Mouse (Mus musculus) c-Kit-positive CD71-positive TER-119-negative erythroid progenitor cells, embryonic 14.5 days (primary cell): ENCODE measurements around the gene Slc44a4.

Experiments
- DNase-seq: peaks from one replicate; pipeline ENCODE4 v3.0.0-alpha.2; 2013; ENCODE audit warnings: low read depth

Gene Slc44a4

GRCm38 (mm10) chr17:34913930-34914665, at the start of gene Slc44a4:
Gene Slc44a4, plus strand, starts transcription at chr17:34914466.
- no peak for DNase-seq

DNA sequence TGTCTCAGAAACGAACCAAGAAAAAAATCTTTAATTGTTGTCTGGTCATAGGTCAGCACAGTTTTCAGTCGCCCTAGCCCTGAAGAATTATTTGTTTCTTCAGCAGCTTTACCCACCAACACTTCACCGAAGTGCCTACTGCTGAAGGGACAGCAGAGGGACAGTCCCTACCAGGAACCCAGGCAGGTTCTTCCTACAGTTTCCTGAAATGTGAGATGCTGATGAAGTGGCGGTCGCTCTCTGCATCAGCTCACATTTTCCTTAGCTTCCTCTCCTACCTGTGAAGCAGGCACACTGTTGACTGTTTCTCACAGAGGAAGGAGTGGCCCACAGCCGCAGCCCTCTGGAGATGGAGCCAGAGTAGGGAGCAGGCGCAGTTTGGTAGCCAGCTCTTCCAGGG, 48.3 kb upstream of the Slc44a4 start:
- no peak for DNase-seq

DNA sequence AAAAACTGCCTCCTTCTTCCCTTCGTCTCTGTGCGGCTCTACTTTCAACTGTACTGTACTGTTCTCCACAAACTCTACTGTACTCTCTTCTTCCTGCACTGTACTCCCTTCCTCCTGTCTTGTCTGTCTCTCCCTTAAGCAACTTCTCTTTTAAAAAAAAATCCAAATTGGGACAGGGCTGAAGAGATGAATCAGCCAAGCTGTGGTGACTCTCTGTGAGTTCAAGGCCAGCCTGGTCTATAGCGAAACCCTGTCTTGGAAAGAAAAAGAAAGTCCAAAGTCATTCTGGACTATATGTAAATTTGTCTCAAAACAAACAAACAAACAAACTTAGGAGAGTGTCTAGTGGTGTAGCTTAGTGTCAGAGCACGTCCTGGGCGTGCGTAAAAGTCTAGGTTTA, 39.9 kb upstream of the Slc44a4 start:
- DNase-seq, result no peak

- DNase-seq, result no peak
Measured at GRCm38 (mm10) chr17:34879336-34879879, 34.9 kb upstream of the Slc44a4 start, which contains the start of gene Zbtb12. Gene Zbtb12, plus strand, starts transcription at chr17:34879483.

DNA sequence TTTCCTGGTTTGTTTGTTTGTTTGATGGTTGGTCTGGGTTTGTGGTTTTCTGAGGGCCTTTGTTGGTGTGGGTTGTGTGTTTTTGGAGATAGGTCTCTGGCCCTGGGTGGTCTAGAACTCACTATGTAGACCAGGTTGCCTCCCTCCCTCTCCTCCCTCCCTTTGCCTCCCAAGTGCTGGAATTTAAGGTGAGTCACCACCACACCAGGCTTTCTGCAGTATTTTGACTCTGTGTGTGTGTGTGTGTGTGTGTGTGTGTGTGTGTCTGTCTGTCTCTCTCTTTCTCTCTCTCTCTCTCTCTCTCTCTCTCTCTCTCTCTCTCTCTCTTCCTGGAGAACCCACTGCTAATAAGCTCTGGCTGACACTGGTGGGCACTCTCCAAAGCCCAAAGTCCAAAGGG, 33.1 kb upstream of the Slc44a4 start:
- DNase-seq, result no peak

- DNase-seq, result no peak
Measured at GRCm38 (mm10) chr17:34881683-34882310, 32.5 kb upstream of the Slc44a4 start, which contains the start of gene Gm20547. Gene Gm20547, minus strand, starts transcription at chr17:34882042.

DNA sequence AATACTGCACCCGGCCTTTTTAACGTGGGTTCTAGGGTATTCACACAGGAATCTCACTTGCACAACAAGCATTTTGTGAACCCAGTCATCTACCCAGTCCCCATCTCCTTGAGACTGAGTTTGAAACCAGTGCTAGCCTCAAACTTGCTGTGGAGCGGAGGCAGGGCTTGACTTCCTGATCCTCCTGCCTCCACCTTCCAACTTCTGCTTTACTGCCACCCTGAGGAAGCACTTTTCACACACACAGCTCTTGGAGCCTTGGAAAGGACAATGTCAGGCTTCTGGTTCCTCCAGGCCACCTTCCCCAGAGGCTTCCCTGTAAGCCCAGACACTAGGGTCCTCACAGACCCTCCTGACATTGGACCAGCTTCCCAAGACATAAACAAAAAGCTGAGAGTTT, 30.9 kb upstream of the Slc44a4 start:
- no peak for DNase-seq

DNA sequence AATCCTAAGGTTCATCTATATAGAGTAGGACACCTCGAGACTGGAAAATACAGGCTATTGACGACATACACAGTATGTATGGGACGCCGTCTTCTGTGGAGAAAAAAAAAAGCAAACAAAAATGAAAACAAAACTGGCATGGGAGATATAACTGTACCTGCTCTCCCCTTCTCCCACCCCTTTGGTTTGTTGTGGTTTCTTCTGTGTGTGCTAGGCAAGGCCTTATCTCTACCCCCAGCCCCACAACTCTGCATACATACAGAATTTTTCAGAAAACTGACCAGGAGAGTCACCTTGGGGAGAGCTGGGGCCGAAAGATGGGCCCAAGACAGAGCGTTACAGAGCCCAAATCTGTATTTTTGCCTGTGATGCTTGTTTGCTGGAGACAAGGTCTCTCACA, 29.6 kb upstream of the Slc44a4 start:
- DNase-seq, result no peak

- no peak for DNase-seq
Measured at GRCm38 (mm10) chr17:34885615-34886014, 28.7 kb upstream of the Slc44a4 start.

DNA sequence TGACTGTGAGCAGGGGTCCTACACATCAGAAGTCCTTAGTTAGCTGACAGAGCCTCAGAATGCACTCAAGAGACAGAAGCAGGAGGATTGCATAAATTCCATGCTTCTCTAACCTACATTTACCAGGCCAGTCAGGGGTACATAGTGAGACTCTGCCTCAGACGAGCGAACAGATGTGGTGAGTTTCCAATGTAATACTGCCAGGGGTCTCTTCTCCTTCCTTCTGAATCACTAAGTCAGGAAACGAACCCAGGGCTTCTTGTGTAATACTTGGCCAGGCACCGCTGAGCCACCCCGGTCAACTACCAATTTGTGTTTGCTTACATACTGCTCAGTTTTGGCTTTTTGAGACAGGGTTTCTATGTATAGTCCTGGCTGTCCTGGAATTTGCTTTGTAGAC, 26.3 kb upstream of the Slc44a4 start:
- no peak for DNase-seq

- DNase-seq, result no peak
Measured at GRCm38 (mm10) chr17:34890074-34890743, 24.1 kb upstream of the Slc44a4 start.

- no peak for DNase-seq
Measured at GRCm38 (mm10) chr17:34891377-34891776, 22.9 kb upstream of the Slc44a4 start.

- DNase-seq, result no peak
Measured at GRCm38 (mm10) chr17:34893072-34893824, 21.0 kb upstream of the Slc44a4 start.

DNA sequence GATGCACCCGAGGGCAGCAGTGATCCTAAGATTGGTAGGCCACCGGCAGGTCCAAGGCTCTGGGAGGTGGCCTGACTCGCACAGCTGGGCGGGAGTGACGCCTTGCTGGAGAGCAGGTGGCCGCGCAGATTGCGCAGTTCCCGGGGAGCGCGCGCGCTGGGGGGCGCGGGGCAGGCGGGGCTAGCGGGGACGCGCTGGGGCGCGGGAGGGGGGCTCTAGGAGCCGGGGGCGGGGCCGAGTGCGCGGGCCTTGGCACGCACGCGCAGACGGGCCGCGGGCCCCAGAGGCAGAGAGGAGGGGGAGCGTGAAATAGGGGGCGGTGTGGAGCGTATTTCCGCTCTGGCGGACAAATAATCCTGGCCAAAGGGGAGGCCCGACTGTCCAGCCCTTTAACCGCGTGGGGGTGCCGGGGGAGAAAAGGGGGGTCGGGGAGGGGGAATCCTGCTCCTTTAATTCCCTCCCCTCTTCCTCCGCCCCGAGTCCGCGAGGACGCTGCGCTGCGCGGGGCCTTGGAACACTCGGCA, 20.1 kb upstream of the Slc44a4 start:
- peak; percentile 83 for DNase-seq

GRCm38 (mm10) chr17:34894801-34895530, 19.3 kb upstream of the Slc44a4 start:
- no peak for DNase-seq

- no peak for DNase-seq
Measured at GRCm38 (mm10) chr17:34895724-34896123, 18.5 kb upstream of the Slc44a4 start.

GRCm38 (mm10) chr17:34896366-34896765, 17.9 kb upstream of the Slc44a4 start:
- no peak for DNase-seq

DNA sequence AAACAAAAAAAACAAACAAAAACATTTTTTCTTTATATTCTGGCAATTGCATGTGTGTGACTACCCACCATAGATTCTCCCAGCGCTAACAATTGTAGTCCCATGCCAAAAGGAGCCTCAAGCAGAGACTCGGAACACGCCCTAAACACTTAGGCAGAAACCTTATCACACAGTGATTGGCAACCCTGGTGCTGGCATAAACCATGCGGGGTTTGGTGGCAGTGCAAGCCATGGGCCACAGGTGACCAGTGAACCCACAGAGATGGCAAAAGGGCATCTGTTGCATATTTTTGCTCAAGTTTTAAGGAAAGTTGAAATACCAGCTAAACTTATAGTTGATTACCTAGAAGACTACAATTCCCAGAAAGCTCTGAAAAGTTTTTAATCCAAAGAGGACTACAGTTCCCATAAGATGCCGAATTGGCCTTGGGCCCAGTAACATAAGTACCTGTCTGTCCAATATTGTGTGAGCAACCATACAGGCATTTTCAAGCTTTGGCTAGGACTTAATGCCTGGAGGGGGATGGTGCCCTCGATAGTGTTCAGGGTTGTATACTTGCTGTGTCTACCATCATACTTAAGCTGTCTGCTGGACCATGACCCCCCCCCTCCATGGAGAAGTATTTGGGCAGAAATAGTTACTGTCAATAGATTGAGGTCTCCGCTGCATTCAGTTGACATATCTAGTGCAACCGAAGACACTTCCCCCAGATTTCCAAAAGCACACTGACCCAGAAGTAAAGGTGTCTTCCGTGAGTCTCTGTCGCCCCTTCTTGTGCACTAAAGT, 16.7 kb upstream of the Slc44a4 start:
- DNase-seq, result peak; percentile 51

DNA sequence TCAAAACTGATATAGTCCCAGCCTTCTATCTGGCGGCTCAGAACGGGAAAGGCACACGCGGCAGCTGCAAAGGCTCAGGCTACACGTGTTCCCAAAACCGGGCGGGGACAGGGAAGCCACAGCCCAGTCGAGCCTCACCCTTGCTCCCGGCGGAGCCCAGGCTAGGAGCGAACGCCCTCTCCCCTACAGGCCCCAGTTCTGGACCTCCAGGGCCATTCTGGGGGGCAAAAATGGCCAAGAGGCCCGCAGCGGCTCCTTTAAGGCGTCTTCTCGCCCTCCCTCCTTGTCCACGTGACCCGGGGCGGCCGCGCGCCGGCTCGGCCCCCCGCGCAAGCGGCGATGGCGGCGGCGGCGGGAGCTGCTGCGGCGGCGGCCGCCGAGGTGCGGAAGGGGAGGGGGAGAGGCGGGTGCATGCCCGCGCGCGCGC, 16.1 kb upstream of the Slc44a4 start, which contains the start of the genes C2 and Ehmt2:
Gene C2, minus strand, starts transcription at position 106 of the 427 bp plus-strand sequence.
Gene Ehmt2, plus strand, starts transcription at position 310 of the 427 bp plus-strand sequence.
- DNase-seq, result peak; percentile 60

DNA sequence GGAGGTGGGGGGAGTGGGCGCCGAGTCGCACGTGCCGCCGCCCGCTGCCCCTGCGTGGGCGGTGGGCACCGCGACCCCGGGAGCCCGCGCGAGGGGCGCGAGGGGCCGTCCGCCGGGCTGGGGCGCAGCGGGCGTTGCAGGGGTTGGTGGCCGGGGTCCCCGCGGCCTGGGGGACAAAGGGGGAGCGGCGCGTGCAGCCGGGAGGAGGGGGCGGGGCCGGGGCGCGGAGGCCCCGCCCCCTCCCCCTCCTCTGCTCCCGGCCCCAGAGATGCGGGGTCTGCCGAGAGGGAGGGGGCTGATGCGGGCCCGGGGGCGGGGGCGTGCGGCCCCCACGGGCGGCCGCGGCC, 15.6 kb upstream of the Slc44a4 start:
- DNase-seq, result no peak
